Comparison of ENCODE assay signal across 10 mouse cellular contexts in genomic region chr11:62669471-62669870, GRCm38 (mm10). TPM values are rescaled to one million over a fixed set of nuclear protein-coding genes. Genes with fewer than 3 reads are reported as not detected.
DNase-seq lines count a peak whose midpoint lies in the region; ATAC-seq and TF ChIP-seq lines count a peak whose summit lies in the region.
"Had no signal": no experiment of that assay in that cellular context is flagged by ENCODE, and none has a peak within 500 bp of the region (broad histone marks: within the 10 kb centered on the region; RNA-seq: fewer than 3 reads in every experiment).

No protein-coding gene starts in this region.

- WGBS in forebrain, embryonic 14.5 days: 50% methylated on average over 12 of the region's 12 CpGs
- 53% methylated on average over 12 of the region's 12 CpGs for WGBS in forebrain, embryonic 12.5 days

- H3K27ac ChIP-seq in forebrain, embryonic 14.5 days (ENCODE audit: low read depth, low read length): peak overlapping the region; percentile 17; the same call in 1 of the 2 replicates
- H3K27ac ChIP-seq in forebrain, embryonic 12.5 days: no peak overlapping the region
- H3K27ac ChIP-seq: midbrain, embryonic 13.5 days had no signal

- no peak overlapping the region for H3K4me2 ChIP-seq in forebrain, embryonic 14.5 days (ENCODE audit: low read length)
- no peak overlapping the region for H3K4me2 ChIP-seq in forebrain, embryonic 12.5 days
- H3K4me2 ChIP-seq in myocyte (ENCODE audit: low read depth): peak overlapping the region; percentile 61
- H3K4me2 ChIP-seq: midbrain, embryonic 13.5 days had no signal

- H3ac ChIP-seq in myocyte (ENCODE audit: control insufficient read depth, insufficient read length): no peak overlapping the region

- H3K4me3 ChIP-seq in forebrain, embryonic 14.5 days (ENCODE audit: low read depth, low read length): no peak overlapping the region
- no peak overlapping the region for H3K4me3 ChIP-seq in forebrain, embryonic 12.5 days (replicated peaks)
- H3K4me3 ChIP-seq in myocyte: peak overlapping the region; percentile 1
- H3K4me3 ChIP-seq: midbrain, embryonic 13.5 days had no signal

- ATAC-seq in forebrain, embryonic 14.5 days: 0 out of 2 replicates have a peak, but pooled peaks have one; percentile 23
- ATAC-seq in forebrain, embryonic 12.5 days (ENCODE audit: low FRiP score): no peak
- ATAC-seq: midbrain, embryonic 13.5 days had no signal

- DNase-seq in forebrain, embryonic 14.5 days (ENCODE audit: low spot score): peak; percentile 35
- peak; percentile 65 for DNase-seq in left cerebral cortex, adult 11 months (ENCODE audit: low spot score)
- no peak for DNase-seq in left cerebral cortex, postnatal 4 days
- DNase-seq in frontal cortex, postnatal 14 days (ENCODE audit: low spot score in 2 of 2): peak; percentile 36 to 59
- DNase-seq in embryo, embryonic 10.5 days (ENCODE audit: low spot score): no peak
- DNase-seq in kidney, postnatal 10 days: no peak
- DNase-seq: adrenal gland, postnatal 14 days had no signal

- no peak for TF ChIP-seq POLR2A in myocyte (IDR thresholded peaks at IDR 0.05; ENCODE audit: insufficient read length, low read depth)

- no peak overlapping the region for H3K9ac ChIP-seq in forebrain, embryonic 14.5 days (ENCODE audit: low read length)
- H3K9ac ChIP-seq in forebrain, embryonic 12.5 days: no peak overlapping the region
- H3K9ac ChIP-seq: midbrain, embryonic 13.5 days had no signal

- H3K79me2 ChIP-seq in myocyte (ENCODE audit: control insufficient read depth, insufficient read depth): no peaks in the 10 kb centered on the region

- intact Hi-C loops in left cerebral cortex, postnatal 4 days (cut with DNase I): no loop called here

- H3K27me3 ChIP-seq in forebrain, embryonic 14.5 days (replicated peaks; ENCODE audit: control insufficient read depth, insufficient read depth, low read length): no peaks in the 10 kb centered on the region
- H3K27me3 ChIP-seq in forebrain, embryonic 12.5 days: no peaks in the 10 kb centered on the region
- no peaks in the 10 kb centered on the region for H3K27me3 ChIP-seq in myocyte (ENCODE audit: control insufficient read depth, insufficient read depth, insufficient read length)
- H3K27me3 ChIP-seq: midbrain, embryonic 13.5 days had no signal

- no peaks in the 10 kb centered on the region for H3K9me3 ChIP-seq in forebrain, embryonic 14.5 days (replicated peaks; ENCODE audit: control insufficient read depth, low read length)
- no peaks in the 10 kb centered on the region for H3K9me3 ChIP-seq in forebrain, embryonic 12.5 days
- H3K9me3 ChIP-seq: midbrain, embryonic 13.5 days had no signal

- peaks cover 3% of the 10 kb centered on the region; the same call in 1 of the 2 replicates for H3K36me3 ChIP-seq in forebrain, embryonic 14.5 days (ENCODE audit: control insufficient read depth, insufficient read depth, low read length)
- peaks cover 13% of the 10 kb centered on the region; the same call in 1 of the 2 replicates for H3K36me3 ChIP-seq in forebrain, embryonic 12.5 days (replicated peaks)
- peaks cover 4% of the 10 kb centered on the region for H3K36me3 ChIP-seq in myocyte (ENCODE audit: control insufficient read depth, insufficient read depth)

- H3K4me1 ChIP-seq in forebrain, embryonic 14.5 days (ENCODE audit: control insufficient read depth, insufficient read depth, low read length): no peaks in the 10 kb centered on the region
- H3K4me1 ChIP-seq in forebrain, embryonic 12.5 days: peaks cover 8% of the 10 kb centered on the region; the same call in 1 of the 2 replicates

TF ChIP-seq in myocyte, 11 proteins besides CTCF, POLR2A, EP300 and RAD21:
- TF ChIP-seq TCF3 (IDR thresholded peaks at IDR 0.05; ENCODE audit: insufficient read length, low read depth) (no peak), MYOG (IDR thresholded peaks at IDR 0.05; ENCODE audit: control insufficient read depth in 1 of 3, insufficient read depth in 1 of 3, insufficient read length in 2 of 3, low read depth in 2 of 3) (no peak), POLR2AphosphoS2 (IDR thresholded peaks at IDR 0.05; ENCODE audit: insufficient read length, low read depth) (no peak), TCF12 (IDR thresholded peaks at IDR 0.05; ENCODE audit: insufficient read depth, poor library complexity, severe bottlenecking) (no peak), USF1 (IDR thresholded peaks at IDR 0.05; ENCODE audit: low read depth) (peak; percentile 4), SRF (IDR thresholded peaks at IDR 0.05; ENCODE audit: control insufficient read depth, insufficient read length, low read depth) (no peak), MYOD1 (IDR thresholded peaks at IDR 0.05; ENCODE audit: control insufficient read depth in 1 of 3, insufficient read length in 2 of 3, low read depth in 2 of 3) (no peak), E2F4 (IDR thresholded peaks at IDR 0.05; ENCODE audit: insufficient read depth) (no peak)
TF ChIP-seq in myocyte: peak in this region for 1.

RNA-seq across cellular contexts. Expression of gene Mmgt2, which starts 21.0 kb away (rescaled TPM):
- polyA plus RNA-seq in forebrain, embryonic 14.5 days (2014; fragmentation: Nextera tagmentation; extraction: Ambion mirVana): 27.4 and 29.7 TPM in 2 replicates
- polyA plus RNA-seq in forebrain, embryonic 12.5 days (2016; fragmentation: Nextera tagmentation; extraction: Ambion mirVana): 36.8 and 38.1 TPM in 2 replicates
- 10 to 100 TPM; 18.1 to 19.6 TPM for total RNA-seq in left cerebral cortex, postnatal 4 days (2021)
- polyA plus RNA-seq in myocyte (2012; fragmentation: generic; extraction: Trizol): 29.2 TPM

RNA-seq across cellular contexts. Expression of gene Lrrc75a, which starts 21.1 kb away (rescaled TPM):
- polyA plus RNA-seq in forebrain, embryonic 14.5 days (2014; fragmentation: Nextera tagmentation; extraction: Ambion mirVana): 9.6 and 9.9 TPM in 2 replicates
- 12.6 and 15.1 TPM in 2 replicates for polyA plus RNA-seq in forebrain, embryonic 12.5 days (2016; fragmentation: Nextera tagmentation; extraction: Ambion mirVana)
- total RNA-seq in left cerebral cortex, postnatal 4 days (2021): 10 to 100 TPM; 14.4 to 16.7 TPM
- 19.5 TPM for polyA plus RNA-seq in myocyte (2012; fragmentation: generic; extraction: Trizol)

Comparison
In these comparisons a context has a peak if more than half of its experiments do, and no peak if none do; other contexts are left out.
1. DNase-seq: peak in forebrain, embryonic 14.5 days (single experiment), left cerebral cortex, adult 11 months (single experiment) and frontal cortex, postnatal 14 days (2 of 2); none in left cerebral cortex, postnatal 4 days (single experiment), embryo, embryonic 10.5 days (single experiment) and kidney, postnatal 10 days (single experiment).